Mouse (Mus musculus): ENCODE results near the gene Gm17026.
"Not testable (repeated sequence)": the region's sequence is repeated elsewhere in the genome, so short reads cannot be mapped to it uniquely, and the experiment has no call there.

Gene Gm17026

GRCm38 (mm10) chr14:42259948-42260347 is at the start of gene Gm17026:
TSS of gene Gm17026 (minus strand) at chr14:42260048.
- DNase-seq (ENCODE audit: low spot score in 2 of 2), result not testable (repeated sequence)

- not testable (repeated sequence) for DNase-seq (ENCODE audit: low spot score in 2 of 2)
Observed at GRCm38 (mm10) chr14:42297258-42297657, 37.4 kb upstream of the Gm17026 start, which contains the start of gene Gm9611. TSS of gene Gm9611 (minus strand) at chr14:42297358.

DNA sequence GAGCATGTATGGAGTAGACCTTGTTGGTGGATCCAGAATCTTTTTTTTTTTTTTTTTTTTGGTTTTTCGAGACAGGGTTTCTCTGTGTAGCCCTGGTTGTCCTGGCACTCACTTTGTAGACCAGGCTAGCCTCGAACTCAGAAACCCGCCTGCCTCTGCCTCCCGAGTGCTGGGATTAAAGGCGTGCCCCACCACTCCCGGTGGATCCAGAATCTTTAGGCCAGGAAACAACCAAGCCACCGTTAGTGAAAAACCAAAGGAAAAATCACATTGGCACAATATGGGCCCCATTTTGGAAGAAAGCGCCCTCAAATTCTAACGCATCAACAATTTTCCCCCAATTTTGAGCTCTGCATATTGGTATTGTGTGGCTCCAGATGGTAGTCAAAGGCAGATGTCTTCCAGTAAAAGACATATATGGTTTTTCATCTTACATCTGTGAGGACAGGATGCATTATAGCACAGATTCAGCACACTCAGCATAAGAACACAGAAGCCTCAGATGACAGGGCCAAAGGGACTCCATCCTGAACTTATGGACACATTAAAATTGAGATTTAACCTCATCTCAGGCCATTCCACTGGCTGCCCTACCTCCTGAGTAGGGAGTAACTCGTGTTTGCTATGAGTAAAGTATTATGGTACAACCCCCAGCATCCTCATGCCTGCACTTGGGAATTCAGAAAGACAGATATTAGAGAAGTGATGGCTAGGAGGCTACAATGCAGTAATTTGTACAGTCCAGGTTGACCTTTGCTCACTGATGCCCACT is 42.9 kb downstream of the Gm17026 start:
- peak; percentile 2 to 7 for DNase-seq (ENCODE audit: low spot score in 2 of 2)
